Mouse (Mus musculus) olfactory bulb, adult 2 months (tissue): ENCODE results near the gene Gipc2. TPM values are rescaled to one million over a fixed set of nuclear protein-coding genes. Genes with fewer than 3 reads are reported as not detected.

Source experiments
- H3K27ac ChIP-seq: fragments of 200-500 bp; 2 replicates; pipeline ENCODE4 v1.5.1; 2012; ENCODE audit warnings: low read depth, low read length; ENCODE audit not compliant: insufficient read depth
- H3K4me1 ChIP-seq: fragments of 200-500 bp; 2 replicates; pipeline ENCODE4 v1.6.1; 2012; ENCODE audit warnings: low read length; ENCODE audit not compliant: control insufficient read depth, insufficient read depth
- H3K4me3 ChIP-seq: fragments of 200-500 bp; 2 replicates; pipeline ENCODE4 v1.5.1; 2012; ENCODE audit warnings: mild to moderate bottlenecking, low read depth, low read length, moderate library complexity; ENCODE audit not compliant: insufficient read depth
- CTCF ChIP-seq: fragments of 200-500 bp; IDR thresholded peaks from 2 replicates; pipeline ENCODE4 v1.5.1; 2012; ENCODE audit warnings: low read depth, mild to moderate bottlenecking, low read length, moderate library complexity; ENCODE audit not compliant: insufficient read depth
- POLR2A ChIP-seq: fragments of 200-500 bp; IDR thresholded peaks from 2 replicates; pipeline ENCODE4 v1.6.1; 2012; ENCODE audit warnings: mild to moderate bottlenecking, low read depth, low read length, moderate library complexity; ENCODE audit not compliant: insufficient read depth
- WGBS: fragments of 180-500 bp; shearing (Covaris S2); methylation state at CpG from one replicate; pipeline ENCODE4 v1.1.7; 2018; 5-methylcytosine and 5-hydroxymethylcytosine counted together
- polyA plus RNA-seq: library from polyadenylated mRNA; stranded (reverse); fragments of >200 nt; gene quantifications from 2 replicates; pipeline ENCODE4 v1.2.4, GENCODE M21; 2012; ENCODE audit warnings: low replicate concordance; ENCODE audit not compliant: missing spikeins, insufficient read depth, insufficient read length

Gipc2 gene
- polyA plus RNA-seq, 1 experiment: not detected

GRCm38 (mm10) chr3:152128631-152129030 is 37.4 kb downstream of the Gipc2 start:
- TF ChIP-seq POLR2A (no peak), CTCF (no peak)
- Histone ChIP-seq H3K4me3 (no peak overlapping the region), H3K4me1 (no peaks in the 10 kb centered on the region), H3K27ac (no peak overlapping the region)
- 80% methylated on average over 7 of the region's 7 CpGs for WGBS

- Histone ChIP-seq H3K4me1 (no peaks in the 10 kb centered on the region), H3K27ac (no peak overlapping the region), H3K4me3 (no peak overlapping the region)
- WGBS: 77% methylated on average over 7 of the region's 7 CpGs
- TF ChIP-seq POLR2A (no peak), CTCF (no peak)
Observed at GRCm38 (mm10) chr3:152127144-152127543, 38.9 kb downstream of the Gipc2 start.

DNA sequence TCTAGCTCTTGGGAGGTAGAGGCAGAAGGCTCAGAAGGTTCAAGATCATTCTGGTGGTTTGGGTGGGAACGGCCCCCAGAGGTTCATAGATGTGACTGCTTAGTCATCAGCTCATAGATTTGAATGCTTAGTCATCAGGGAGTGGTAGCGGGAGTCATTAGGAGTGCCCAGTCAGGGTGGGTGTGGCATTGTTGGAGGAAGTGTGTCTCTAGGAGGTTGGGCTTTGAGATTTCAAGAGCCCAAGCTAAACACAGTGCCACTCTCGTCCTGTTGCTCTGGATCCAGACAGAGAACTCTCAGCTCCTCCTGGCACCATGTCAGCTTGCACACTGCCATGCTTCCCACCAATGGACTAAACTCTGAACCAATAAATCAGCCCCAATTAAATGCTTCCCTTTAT is 43.3 kb downstream of the Gipc2 start:
- 69% methylated on average over 3 of the region's 3 CpGs for WGBS
- no peak overlapping the region for H3K27ac ChIP-seq
- no peak for TF ChIP-seq POLR2A
- no peak overlapping the region for H3K4me3 ChIP-seq
- H3K4me1 ChIP-seq: no peaks in the 10 kb centered on the region

GRCm38 (mm10) chr3:152122101-152122500 is 43.9 kb downstream of the Gipc2 start:
- Histone ChIP-seq H3K4me3 (no peak overlapping the region), H3K4me1 (no peaks in the 10 kb centered on the region), H3K27ac (no peak overlapping the region)
- WGBS: 50% methylated on average over 6 of the region's 6 CpGs
- no peak for TF ChIP-seq POLR2A
- TF ChIP-seq CTCF: no peak

GRCm38 (mm10) chr3:152121169-152122009 is 44.6 kb downstream of the Gipc2 start:
- WGBS: 86% methylated on average over 11 of the region's 11 CpGs
- H3K4me1 ChIP-seq: no peaks in the 10 kb centered on the region
- no peak overlapping the region for H3K4me3 ChIP-seq
- no peak overlapping the region for H3K27ac ChIP-seq
- TF ChIP-seq POLR2A (no peak), CTCF (no peak)

- Histone ChIP-seq H3K4me1 (no peaks in the 10 kb centered on the region), H3K4me3 (no peak overlapping the region), H3K27ac (no peak overlapping the region)
- WGBS: 83% methylated on average over 4 of the region's 4 CpGs
- TF ChIP-seq CTCF: no peak
Observed at GRCm38 (mm10) chr3:152119987-152120386, 46.0 kb downstream of the Gipc2 start.

DNA sequence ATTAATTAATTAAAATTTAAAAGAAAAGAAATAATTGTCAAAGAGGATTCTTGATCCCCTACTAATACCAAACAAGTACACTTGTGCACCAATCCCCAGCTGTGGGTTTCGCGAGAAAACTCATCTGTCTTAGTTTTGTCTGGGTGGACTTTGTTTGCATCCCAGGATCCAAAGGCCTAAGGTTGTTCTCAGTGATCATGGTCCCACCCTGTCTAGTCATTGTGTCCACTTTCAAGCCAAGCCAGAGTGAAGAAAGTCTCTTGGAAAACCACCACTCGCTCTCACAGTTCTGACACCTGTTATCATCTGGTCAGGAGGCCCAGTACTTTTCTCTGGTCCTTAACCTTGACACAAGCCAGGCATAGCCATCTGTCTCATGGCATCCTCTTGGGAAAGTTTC is 48.1 kb downstream of the Gipc2 start:
- H3K4me1 ChIP-seq: peaks cover 3% of the 10 kb centered on the region; the same call in 1 of the 2 replicates
- over 99% methylated on average over 3 of the region's 3 CpGs for WGBS
- H3K4me3 ChIP-seq: no peak overlapping the region
- TF ChIP-seq POLR2A: no peak
- TF ChIP-seq CTCF: no peak
- H3K27ac ChIP-seq: no peak overlapping the region

- H3K4me3 ChIP-seq: no peak overlapping the region
- H3K4me1 ChIP-seq: peaks cover 5% of the 10 kb centered on the region; the same call in 1 of the 2 replicates
- TF ChIP-seq CTCF: no peak
- TF ChIP-seq POLR2A: no peak
- no peak overlapping the region for H3K27ac ChIP-seq
- whole genome bisulfite sequencing: 92% methylated on average over 3 of the region's 3 CpGs
Observed at GRCm38 (mm10) chr3:152116140-152116539, 49.9 kb downstream of the Gipc2 start.

GRCm38 (mm10) chr3:152114786-152115185 is 51.2 kb downstream of the Gipc2 start:
- 37% methylated on average over 10 of the region's 10 CpGs for WGBS
- Histone ChIP-seq H3K4me1 (peaks cover 7% of the 10 kb centered on the region; the same call in 1 of the 2 replicates), H3K27ac (no peak overlapping the region), H3K4me3 (no peak overlapping the region)
- no peak for TF ChIP-seq POLR2A
- no peak for TF ChIP-seq CTCF

DNA sequence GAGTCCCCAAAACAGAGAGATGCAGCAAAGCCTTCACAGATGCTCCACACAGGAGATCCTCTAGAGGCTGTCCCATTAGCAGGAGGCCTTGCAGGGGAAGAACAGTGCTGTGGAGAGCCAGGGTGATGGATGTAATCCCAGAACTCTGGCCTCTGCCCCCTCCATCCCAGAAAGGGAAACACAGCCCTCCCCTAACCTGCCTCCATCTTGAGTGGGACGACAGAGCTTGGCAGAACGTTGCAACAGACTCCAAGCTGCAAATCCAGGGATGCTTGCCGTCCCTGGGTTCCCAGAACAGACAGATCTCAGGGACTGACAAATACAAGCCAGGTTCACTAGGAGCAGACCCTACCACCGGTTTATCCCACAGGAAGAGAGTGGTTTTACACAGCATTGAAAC is 51.8 kb downstream of the Gipc2 start:
- 77% methylated on average over 4 of the region's 4 CpGs for WGBS

More for the DNA sequence above, 51.8 kb downstream of the Gipc2 start:
- H3K4me1 ChIP-seq: peaks cover 7% of the 10 kb centered on the region; the same call in 1 of the 2 replicates
- TF ChIP-seq CTCF (no peak), POLR2A (no peak)
- H3K4me3 ChIP-seq: no peak overlapping the region
- H3K27ac ChIP-seq: no peak overlapping the region
